In the genomic region with DNA sequence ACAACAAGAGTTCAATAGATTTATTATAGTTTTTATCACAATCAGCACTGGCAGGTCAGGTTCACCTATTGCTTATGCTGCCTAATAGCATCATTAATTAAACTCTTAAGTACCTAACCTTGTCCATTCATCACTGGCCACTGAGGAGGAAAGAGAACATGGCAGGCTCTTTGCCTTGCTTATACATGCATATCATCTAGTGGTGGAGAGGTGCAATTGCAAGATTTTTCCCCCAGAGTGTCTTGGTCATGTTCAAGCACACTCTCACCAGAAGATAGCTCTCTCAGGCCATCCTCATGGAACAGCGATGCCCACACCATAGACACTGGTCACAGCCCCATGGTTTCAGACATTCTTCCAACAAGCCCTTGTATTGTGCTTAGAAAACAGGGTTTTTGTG, we compare ENCODE assay signal across 9 mouse cellular contexts.
DNase-seq lines count a peak whose midpoint lies in the region; TF ChIP-seq lines count a peak whose summit lies in the region.
"Had no signal": no experiment of that assay in that cellular context is flagged by ENCODE, and none has a peak within 500 bp of the region (broad histone marks: within the 10 kb centered on the region; RNA-seq: fewer than 3 reads in every experiment).

No protein-coding gene starts in this region.

- no peaks in the 10 kb centered on the region for H3K9me3 ChIP-seq in CH12.LX (replicated peaks; ENCODE audit: low read length)

- H3K9ac ChIP-seq in CH12.LX (ENCODE audit: insufficient read depth, low read depth), result no peak overlapping the region

- no peak for TF ChIP-seq POLR2A in CH12.LX (IDR thresholded peaks at IDR 0.05; ENCODE audit: low read depth, low read length)

- DNase-seq in layer of hippocampus, adult 11-12 months (ENCODE audit: low spot score), result peak; percentile 32
- no peak for DNase-seq in layer of hippocampus, adult 9-11 months
- DNase-seq in CH12.LX (ENCODE audit: extremely low read depth), result peak; percentile 55
- DNase-seq in MEL-GATA-1-ER (ENCODE audit: extremely low read depth, low read depth), result peak; percentile 31
- DNase-seq in induced T-regulatory cell, adult 2 months (ENCODE audit: low read depth), result peak; percentile 3
- no peak for DNase-seq in testis, postnatal 10 days (ENCODE audit: low spot score)
- DNase-seq in natural killer cell, adult 2 months (ENCODE audit: low spot score in 2 of 2), result no peak
- no peak for DNase-seq in gastrocnemius, postnatal 4 days (ENCODE audit: low spot score in 2 of 2)
- DNase-seq: right cerebral cortex, postnatal 4 days had no signal

- H3K4me2 ChIP-seq in CH12.LX (ENCODE audit: insufficient read depth, low read depth, poor library complexity, severe bottlenecking), result no peak overlapping the region

- no peaks in the 10 kb centered on the region for H3K79me2 ChIP-seq in CH12.LX (replicated peaks; ENCODE audit: control insufficient read depth, extremely low read depth, insufficient read depth, poor library complexity, severe bottlenecking)

- H3K36me3 ChIP-seq in CH12.LX (replicated peaks in 1 of 2; ENCODE audit: control insufficient read depth in 1 of 2, insufficient read depth in 1 of 2, low read length in 1 of 2), result no peaks in the 10 kb centered on the region

- TF ChIP-seq EP300 in CH12.LX (IDR thresholded peaks at IDR 0.05; ENCODE audit: low read length), result no peak

- in situ Hi-C loops in CH12.LX (cut with MboI; ENCODE audit: low pct_ligation_motif_present, low pct_unique_long_range_greater_than_20kb, low sequenced_read_pairs), result no loop called here

- H3K4me1 ChIP-seq in CH12.LX (ENCODE audit: control insufficient read depth in 1 of 2, insufficient read depth in 2 of 2), result peaks cover 0 to 12% of the 10 kb centered on the region in 2 experiments; a peak in 2 of 4 replicates

- TF ChIP-seq RAD21 in CH12.LX (IDR thresholded peaks at IDR 0.05; ENCODE audit: low read depth, low read length), result peak; percentile 96

- no peak overlapping the region for H3K27ac ChIP-seq in CH12.LX (ENCODE audit: insufficient read depth, low read depth)

- H3K4me3 ChIP-seq in CH12.LX (replicated peaks in 1 of 3; ENCODE audit: low read depth in 2 of 3, low read length in 2 of 3, poor library complexity in 1 of 3), result no peak overlapping the region

- dilution Hi-C loops in CH12.LX (cut with MboI; ENCODE audit: extremely low pct_ligation_motif_present, extremely low pct_unique_long_range_greater_than_20kb, low sequenced_read_pairs), result no loop called here

- peak; percentile 83 to 97 for TF ChIP-seq CTCF in CH12.LX (conservative IDR thresholded peaks at IDR 0.05 in 1 of 2, IDR thresholded peaks at IDR 0.05 in 1 of 2; ENCODE audit: low read depth in 2 of 2, low read length in 2 of 2)

- no peaks in the 10 kb centered on the region for H3K27me3 ChIP-seq in CH12.LX (replicated peaks)

TF ChIP-seq in CH12.LX, 34 proteins besides CTCF, POLR2A, EP300 and RAD21:
- peak; percentile 72 for TF ChIP-seq SMC3 (IDR thresholded peaks at IDR 0.05; ENCODE audit: low read depth, low read length)
- TF ChIP-seq POLR2AphosphoS2 (IDR thresholded peaks at IDR 0.05; ENCODE audit: low read depth, low read length), result no peak
- TF ChIP-seq JUN (IDR thresholded peaks at IDR 0.05; ENCODE audit: insufficient read depth, low read depth, low read length), result no peak
- TF ChIP-seq MAFK (IDR thresholded peaks at IDR 0.05; ENCODE audit: insufficient replicate concordance, low read length), result no peak
- TF ChIP-seq ZC3H11A (IDR thresholded peaks at IDR 0.05; ENCODE audit: low read depth, low read length), result peak; percentile 21; the same call in 1 of the 2 replicates
- no peak for TF ChIP-seq PAX5 (IDR thresholded peaks at IDR 0.05; ENCODE audit: low read length)
- no peak for TF ChIP-seq NRF1 (IDR thresholded peaks at IDR 0.05; ENCODE audit: low read depth, low read length)
- no peak for TF ChIP-seq TBP (conservative IDR thresholded peaks at IDR 0.05; ENCODE audit: low read depth, low read length)
- no peak; the same call in 1 of the 2 replicates for TF ChIP-seq NELFE (IDR thresholded peaks at IDR 0.05; ENCODE audit: low read depth, low read length)
- no peak for TF ChIP-seq HCFC1 (IDR thresholded peaks at IDR 0.05; ENCODE audit: low read depth, low read length)
- TF ChIP-seq JUND (conservative IDR thresholded peaks at IDR 0.05; ENCODE audit: low read depth, low read length), result no peak

Comparison
In these comparisons a context has a peak if more than half of its experiments do, and no peak if none do; other contexts are left out.
1. DNase-seq: peak in layer of hippocampus, adult 11-12 months (single experiment), CH12.LX (single experiment), MEL-GATA-1-ER (single experiment) and induced T-regulatory cell, adult 2 months (single experiment); none in layer of hippocampus, adult 9-11 months (single experiment), testis, postnatal 10 days (single experiment), natural killer cell, adult 2 months (0 of 2) and gastrocnemius, postnatal 4 days (0 of 2).